Mouse (Mus musculus) neural tube, embryonic 11.5 days (tissue): ENCODE data around the gene Prkce. TPM values are rescaled to one million over a fixed set of nuclear protein-coding genes. Genes with fewer than 3 reads are reported as not detected.

Experiments used
- ATAC-seq: fragments of 200-750 bp; cut with Nextera tagmentation; 2 replicates; pipeline ENCODE4 v1.8.0; 2017; ENCODE audit warnings: moderate number of reproducible peaks, mild to moderate bottlenecking, moderate TSS enrichment, moderate library complexity; ENCODE audit not compliant: insufficient read depth, low FRiP score, low TSS enrichment
- DNase-seq: peaks from one replicate; pipeline ENCODE4 v3.0.0-alpha.2; 2015; ENCODE audit warnings: low spot score
- H3K27ac ChIP-seq: fragments of 300-500 bp; sonication (generic); 2 replicates; pipeline ENCODE4 v1.5.1; 2014; ENCODE audit warnings: low read depth, mild to moderate bottlenecking, low read length
- H3K27me3 ChIP-seq: fragments of 300-500 bp; sonication (generic); 2 replicates; pipeline ENCODE4 v1.6.1; 2014; ENCODE audit warnings: mild to moderate bottlenecking, low read length, mixed read lengths; ENCODE audit not compliant: control insufficient read depth, insufficient read depth
- H3K36me3 ChIP-seq: fragments of 300-500 bp; sonication (generic); 2 replicates; pipeline ENCODE4 v1.6.1; 2014; ENCODE audit warnings: mild to moderate bottlenecking, low read length, moderate library complexity, mixed read lengths; ENCODE audit not compliant: control insufficient read depth, insufficient read depth
- H3K4me1 ChIP-seq: fragments of 300-500 bp; sonication (generic); 2 replicates; pipeline ENCODE4 v1.6.1; 2014; ENCODE audit warnings: low read length, mixed read lengths; ENCODE audit not compliant: control insufficient read depth, insufficient read depth
- H3K4me2 ChIP-seq: fragments of 300-500 bp; sonication (generic); 2 replicates; pipeline ENCODE4 v1.6.1; 2014; ENCODE audit warnings: low read depth, mild to moderate bottlenecking, moderate library complexity
- H3K4me3 ChIP-seq: fragments of 300-500 bp; sonication (generic); 2 replicates; pipeline ENCODE4 v1.5.1; 2014; ENCODE audit warnings: low read depth, low read length
- H3K9ac ChIP-seq: fragments of 300-500 bp; sonication (generic); 2 replicates; pipeline ENCODE4 v1.6.1; 2014; ENCODE audit warnings: mild to moderate bottlenecking, low read length
- H3K9me3 ChIP-seq: fragments of 300-500 bp; sonication (generic); 2 replicates; pipeline ENCODE4 v1.6.1; 2016; ENCODE audit warnings: low read length; ENCODE audit not compliant: control insufficient read depth
- WGBS: fragments of 180-500 bp; shearing (Covaris S2); extraction: QIAGEN DNeasy Blood & Tissue Kit; methylation state at CpG from one replicate; pipeline ENCODE4 v1.1.7; 2014; 5-methylcytosine and 5-hydroxymethylcytosine counted together
- polyA plus RNA-seq: library from polyadenylated mRNA; unstranded; fragments of >200 nt; fragmentation: Nextera tagmentation; extraction: Ambion mirVana; gene quantifications from 2 replicates; pipeline ENCODE4 v1.2.1, GENCODE M21; 2014

Prkce gene
- polyA plus RNA-seq, 1 experiment from 2014 or later = 13.3 TPM

GRCm38 (mm10) chr17:86508212-86508490, 340.6 kb downstream of the Prkce start:
- Histone ChIP-seq H3K27ac (no peak overlapping the region), H3K4me3 (no peak overlapping the region), H3K4me2 (no peak overlapping the region), H3K9me3 (no peaks in the 10 kb centered on the region), H3K9ac (no peak overlapping the region), H3K36me3 (no peaks in the 10 kb centered on the region), H3K4me1 (no peaks in the 10 kb centered on the region), H3K27me3 (no peaks in the 10 kb centered on the region)
- DNase-seq (no peak), ATAC-seq (no peak)
- 93% methylated on average over 3 of the region's 3 CpGs for WGBS

- Histone ChIP-seq H3K36me3 (no peaks in the 10 kb centered on the region), H3K9me3 (no peaks in the 10 kb centered on the region), H3K4me3 (no peak overlapping the region), H3K4me1 (no peaks in the 10 kb centered on the region), H3K27me3 (no peaks in the 10 kb centered on the region), H3K27ac (no peak overlapping the region), H3K4me2 (no peak overlapping the region), H3K9ac (no peak overlapping the region)
- DNase-seq = no peak
- no peak for ATAC-seq
- 66% methylated on average over 5 of the region's 5 CpGs for WGBS
These were observed 342.3 kb downstream of the Prkce start for GRCm38 (mm10) chr17:86509871-86510270.

GRCm38 (mm10) chr17:86514974-86515620, 347.5 kb downstream of the Prkce start:
- Histone ChIP-seq H3K4me1 (no peaks in the 10 kb centered on the region), H3K4me3 (no peak overlapping the region), H3K36me3 (no peaks in the 10 kb centered on the region), H3K9ac (no peak overlapping the region), H3K27me3 (no peaks in the 10 kb centered on the region), H3K9me3 (no peaks in the 10 kb centered on the region), H3K27ac (no peak overlapping the region), H3K4me2 (no peak overlapping the region)
- ATAC-seq (no peak), DNase-seq (no peak)
- 86% methylated on average over 13 of the region's 13 CpGs for WGBS

- no peaks in the 10 kb centered on the region for H3K36me3 ChIP-seq
These were observed 349.0 kb downstream of the Prkce start for GRCm38 (mm10) chr17:86516630-86517029.

GRCm38 (mm10) chr17:86518604-86519003, 351.0 kb downstream of the Prkce start:
- Histone ChIP-seq H3K4me1 (no peaks in the 10 kb centered on the region), H3K27me3 (no peaks in the 10 kb centered on the region), H3K36me3 (no peaks in the 10 kb centered on the region), H3K4me3 (no peak overlapping the region), H3K4me2 (no peak overlapping the region), H3K9me3 (no peaks in the 10 kb centered on the region), H3K9ac (no peak overlapping the region), H3K27ac (no peak overlapping the region)
- no peak for ATAC-seq
- no peak for DNase-seq
- WGBS = 89% methylated on average over 7 of the region's 7 CpGs

More at GRCm38 (mm10) chr17:86516630-86517029, 349.0 kb downstream of the Prkce start:
- Histone ChIP-seq H3K4me3 (no peak overlapping the region), H3K4me2 (no peak overlapping the region), H3K27me3 (no peaks in the 10 kb centered on the region), H3K27ac (no peak overlapping the region), H3K4me1 (no peaks in the 10 kb centered on the region), H3K9ac (no peak overlapping the region), H3K9me3 (no peaks in the 10 kb centered on the region)
- WGBS = 82% methylated on average over 5 of the region's 5 CpGs
- DNase-seq = no peak
- no peak for ATAC-seq

GRCm38 (mm10) chr17:86521252-86521651, 353.7 kb downstream of the Prkce start:
- Histone ChIP-seq H3K27me3 (no peaks in the 10 kb centered on the region), H3K4me1 (no peaks in the 10 kb centered on the region), H3K27ac (no peak overlapping the region), H3K9me3 (no peaks in the 10 kb centered on the region), H3K36me3 (no peaks in the 10 kb centered on the region), H3K4me2 (no peak overlapping the region), H3K4me3 (no peak overlapping the region), H3K9ac (no peak overlapping the region)
- no peak for ATAC-seq
- WGBS = 93% methylated on average over 11 of the region's 11 CpGs
- no peak for DNase-seq

- no peaks in the 10 kb centered on the region for H3K27me3 ChIP-seq
- no peak overlapping the region for H3K4me3 ChIP-seq
- no peaks in the 10 kb centered on the region for H3K36me3 ChIP-seq
- no peaks in the 10 kb centered on the region for H3K9me3 ChIP-seq
- H3K9ac ChIP-seq = no peak overlapping the region
- 90% methylated on average over 5 of the region's 5 CpGs for WGBS
- no peak overlapping the region for H3K4me2 ChIP-seq
- ATAC-seq (no peak), DNase-seq (no peak)
- H3K4me1 ChIP-seq = no peaks in the 10 kb centered on the region
- no peak overlapping the region for H3K27ac ChIP-seq
These were observed 355.1 kb downstream of the Prkce start for GRCm38 (mm10) chr17:86522649-86523048.

- WGBS = 79% methylated on average over 3 of the region's 3 CpGs
- no peak overlapping the region for H3K4me3 ChIP-seq
- H3K27ac ChIP-seq = no peak overlapping the region
- DNase-seq (no peak), ATAC-seq (no peak)
- no peak overlapping the region for H3K9ac ChIP-seq
- H3K27me3 ChIP-seq = no peaks in the 10 kb centered on the region
- H3K9me3 ChIP-seq = no peaks in the 10 kb centered on the region
- H3K36me3 ChIP-seq = no peaks in the 10 kb centered on the region
- no peaks in the 10 kb centered on the region for H3K4me1 ChIP-seq
- no peak overlapping the region for H3K4me2 ChIP-seq
These were observed 355.8 kb downstream of the Prkce start for GRCm38 (mm10) chr17:86523374-86523773.

GRCm38 (mm10) chr17:86523843-86524242, 356.3 kb downstream of the Prkce start:
- Histone ChIP-seq H3K4me1 (no peaks in the 10 kb centered on the region), H3K27me3 (no peaks in the 10 kb centered on the region), H3K4me2 (no peak overlapping the region), H3K9me3 (no peaks in the 10 kb centered on the region), H3K9ac (no peak overlapping the region), H3K27ac (no peak overlapping the region), H3K4me3 (no peak overlapping the region), H3K36me3 (no peaks in the 10 kb centered on the region)
- WGBS = 93% methylated on average over 10 of the region's 10 CpGs
- DNase-seq (no peak), ATAC-seq (no peak)
